Mouse (Mus musculus) stomach, embryonic 14.5 days (tissue): ENCODE results near the gene Tdrd3. TPM values are rescaled to one million over a fixed set of nuclear protein-coding genes. Genes with fewer than 3 reads are reported as not detected.
A peak's percentile ranks its signal among the peaks of the same experiment; 100 is the strongest.

Experiments
- ATAC-seq: fragments of 200-750 bp; cut with Nextera tagmentation; 2 replicates; pipeline ENCODE4 v1.8.0; 2017; ENCODE audit warnings: low read depth, moderate TSS enrichment; ENCODE audit not compliant: insufficient number of reproducible peaks, insufficient read depth, low FRiP score
- H3K27ac ChIP-seq: fragments of 300-500 bp; sonication (generic); 2 replicates; pipeline ENCODE4 v1.5.1; 2014; ENCODE audit warnings: mild to moderate bottlenecking, low read length, moderate library complexity, mixed read lengths
- H3K27me3 ChIP-seq: fragments of 300-500 bp; sonication (generic); 2 replicates; pipeline ENCODE4 v1.6.1; 2014; ENCODE audit warnings: low read length, control low read depth, mixed read lengths; ENCODE audit not compliant: control insufficient read depth, insufficient read depth
- H3K36me3 ChIP-seq: fragments of 300-500 bp; sonication (generic); 2 replicates; pipeline ENCODE4 v1.6.1; 2014; ENCODE audit warnings: mild to moderate bottlenecking, control low read depth, low read length, moderate library complexity, mixed read lengths; ENCODE audit not compliant: control insufficient read depth, insufficient read depth
- H3K4me1 ChIP-seq: fragments of 300-500 bp; sonication (generic); 2 replicates; pipeline ENCODE4 v1.6.1; 2014; ENCODE audit warnings: low read length, control low read depth, mixed read lengths; ENCODE audit not compliant: control insufficient read depth, insufficient read depth
- H3K4me2 ChIP-seq: fragments of 300-500 bp; sonication (generic); replicated peaks from 2 replicates; pipeline ENCODE4 v1.6.1; 2014; ENCODE audit warnings: low read depth, low read length, control low read depth
- H3K4me3 ChIP-seq: fragments of 300-500 bp; sonication (generic); 2 replicates; pipeline ENCODE4 v1.5.1; 2014; ENCODE audit warnings: low read depth, low read length, control low read depth
- H3K9ac ChIP-seq: fragments of 300-500 bp; sonication (generic); replicated peaks from 2 replicates; pipeline ENCODE4 v1.6.1; 2014; ENCODE audit warnings: low read depth, mild to moderate bottlenecking, control low read depth, low read length, moderate library complexity, mixed read lengths
- H3K9me3 ChIP-seq: fragments of 300-500 bp; sonication (generic); 2 replicates; pipeline ENCODE4 v1.6.1; 2016; ENCODE audit warnings: low read depth, low read length, control low read depth; ENCODE audit not compliant: control insufficient read depth
- WGBS: fragments of 180-500 bp; shearing (Covaris S2); extraction: QIAGEN DNeasy Blood & Tissue Kit; methylation state at CpG from one replicate; pipeline ENCODE4 v1.1.7; 2014; 5-methylcytosine and 5-hydroxymethylcytosine counted together
- polyA plus RNA-seq: library from polyadenylated mRNA; unstranded; fragments of >200 nt; fragmentation: Nextera tagmentation; extraction: Ambion mirVana; gene quantifications from 2 replicates; pipeline ENCODE4 v1.2.1, GENCODE M21; 2014

Gene Tdrd3
- polyA plus RNA-seq, 1 experiment from 2014 or later = 31.9 TPM

GRCm38 (mm10) chr14:87463963-87464654 lies 47.7 kb downstream of the Tdrd3 start:
- Histone ChIP-seq H3K27ac (no peak overlapping the region; the same call in 1 of the 2 replicates), H3K4me3 (no peak overlapping the region), H3K9ac (no peak overlapping the region), H3K9me3 (no peaks in the 10 kb centered on the region), H3K4me2 (no peak overlapping the region), H3K36me3 (no peaks in the 10 kb centered on the region), H3K27me3 (no peaks in the 10 kb centered on the region), H3K4me1 (no peaks in the 10 kb centered on the region)
- ATAC-seq = no peak
- 24% methylated on average over 11 of the region's 11 CpGs for WGBS

GRCm38 (mm10) chr14:87464655-87465054 lies 48.2 kb downstream of the Tdrd3 start:
- no peak for ATAC-seq
- no peaks in the 10 kb centered on the region for H3K36me3 ChIP-seq

GRCm38 (mm10) chr14:87467586-87467985 lies 51.1 kb downstream of the Tdrd3 start:
- Histone ChIP-seq H3K4me2 (no peak overlapping the region), H3K4me1 (no peaks in the 10 kb centered on the region), H3K27me3 (no peaks in the 10 kb centered on the region), H3K9me3 (no peaks in the 10 kb centered on the region), H3K9ac (no peak overlapping the region), H3K27ac (no peak overlapping the region), H3K36me3 (no peaks in the 10 kb centered on the region), H3K4me3 (no peak overlapping the region)
- WGBS = 86% methylated on average over 12 of the region's 12 CpGs
- ATAC-seq = no peak

More at GRCm38 (mm10) chr14:87464655-87465054, 48.2 kb downstream of the Tdrd3 start:
- no peak overlapping the region for H3K27ac ChIP-seq
- no peak overlapping the region for H3K4me2 ChIP-seq
- H3K9ac ChIP-seq = no peak overlapping the region
- no peaks in the 10 kb centered on the region for H3K27me3 ChIP-seq
- no peaks in the 10 kb centered on the region for H3K9me3 ChIP-seq
- H3K4me3 ChIP-seq = no peak overlapping the region
- no peaks in the 10 kb centered on the region for H3K4me1 ChIP-seq

GRCm38 (mm10) chr14:87471521-87471920 lies 55.1 kb downstream of the Tdrd3 start:
- H3K9ac ChIP-seq = no peak overlapping the region
- H3K4me2 ChIP-seq = no peak overlapping the region
- H3K27ac ChIP-seq = no peak overlapping the region
- H3K9me3 ChIP-seq = no peaks in the 10 kb centered on the region
- no peaks in the 10 kb centered on the region for H3K27me3 ChIP-seq
- H3K36me3 ChIP-seq = peaks cover 5% of the 10 kb centered on the region; the same call in 1 of the 2 replicates
- whole genome bisulfite sequencing = 80% methylated on average over 1 of the region's 1 CpGs
- peaks cover 5% of the 10 kb centered on the region for H3K4me1 ChIP-seq
- no peak overlapping the region for H3K4me3 ChIP-seq
- no peak for ATAC-seq

- H3K4me1 ChIP-seq = peaks cover 5% of the 10 kb centered on the region
- no peak overlapping the region for H3K4me3 ChIP-seq
- WGBS = 59% methylated on average over 2 of the region's 2 CpGs
- no peak overlapping the region for H3K4me2 ChIP-seq
- H3K9ac ChIP-seq = no peak overlapping the region
- H3K27me3 ChIP-seq = no peaks in the 10 kb centered on the region
- ATAC-seq = no peak
- no peaks in the 10 kb centered on the region for H3K9me3 ChIP-seq
- no peak overlapping the region for H3K27ac ChIP-seq
- H3K36me3 ChIP-seq = peaks cover 5% of the 10 kb centered on the region; the same call in 1 of the 2 replicates
Measured at GRCm38 (mm10) chr14:87472782-87473181, 56.3 kb downstream of the Tdrd3 start.

GRCm38 (mm10) chr14:87475721-87476359 lies 59.4 kb downstream of the Tdrd3 start:
- Histone ChIP-seq H3K4me3 (no peak overlapping the region), H3K36me3 (peaks cover 5% of the 10 kb centered on the region; the same call in 1 of the 2 replicates), H3K27ac (peak overlapping the region; percentile 27; the same call in 1 of the 2 replicates), H3K4me1 (peaks cover 5% of the 10 kb centered on the region), H3K4me2 (no peak overlapping the region), H3K9me3 (no peaks in the 10 kb centered on the region), H3K27me3 (no peaks in the 10 kb centered on the region), H3K9ac (no peak overlapping the region)
- WGBS = 35% methylated on average over 10 of the region's 10 CpGs
- no peak for ATAC-seq

GRCm38 (mm10) chr14:87478339-87478951 lies 62.0 kb downstream of the Tdrd3 start:
- WGBS = 68% methylated on average over 3 of the region's 3 CpGs
- 0 out of 2 replicates have a peak, but pooled peaks have one; percentile 42 for ATAC-seq
- no peaks in the 10 kb centered on the region for H3K27me3 ChIP-seq

GRCm38 (mm10) chr14:87485888-87486287 lies 69.4 kb downstream of the Tdrd3 start:
- Histone ChIP-seq H3K9me3 (no peaks in the 10 kb centered on the region), H3K27me3 (no peaks in the 10 kb centered on the region), H3K9ac (no peak overlapping the region), H3K4me2 (no peak overlapping the region), H3K4me3 (no peak overlapping the region), H3K4me1 (no peaks in the 10 kb centered on the region), H3K27ac (no peak overlapping the region), H3K36me3 (peaks cover 11% of the 10 kb centered on the region)
- ATAC-seq = no peak
- 86% methylated on average over 3 of the region's 3 CpGs for WGBS

More at GRCm38 (mm10) chr14:87478339-87478951, 62.0 kb downstream of the Tdrd3 start:
- no peaks in the 10 kb centered on the region for H3K9me3 ChIP-seq
- H3K9ac ChIP-seq = no peak overlapping the region
- H3K4me2 ChIP-seq = no peak overlapping the region
- no peak overlapping the region for H3K4me3 ChIP-seq
- peaks cover 5% of the 10 kb centered on the region for H3K4me1 ChIP-seq
- H3K27ac ChIP-seq = no peak overlapping the region
- peaks cover 7% of the 10 kb centered on the region; the same call in 1 of the 2 replicates for H3K36me3 ChIP-seq
